Mouse (Mus musculus) lung, adult 2 months (tissue): Measurements from ENCODE around the gene Nmrk1.

ENCODE experiments used
- CTCF ChIP-seq: fragments of 200-500 bp; IDR thresholded peaks from 2 replicates; pipeline ENCODE4 v1.5.1; 2011; ENCODE audit warnings: mild to moderate bottlenecking, low read length, control low read depth; ENCODE audit not compliant: insufficient read depth
- POLR2A ChIP-seq: fragments of 200-500 bp; IDR thresholded peaks from 2 replicates; pipeline ENCODE4 v1.6.1; 2011; ENCODE audit warnings: low read depth, mild to moderate bottlenecking, control low read depth, low read length, borderline replicate concordance; ENCODE audit errors: extremely low read depth

- TF ChIP-seq CTCF (no peak), POLR2A (no peak)
Observed at GRCm38 (mm10) chr19:18596876-18597275, 34.9 kb upstream of the Nmrk1 start.
